Mouse (Mus musculus) ES-E14 (cell line): ENCODE measurements around the gene Srrm3. TPM values are rescaled to one million over a fixed set of nuclear protein-coding genes. Genes with fewer than 3 reads are reported as not detected.

Source experiments
- DNase-seq: peaks from one replicate; pipeline ENCODE4 v3.0.0-alpha.2; 2013; ENCODE audit warnings: low read depth, low spot score
- H3K27ac ChIP-seq: 2 replicates; pipeline ENCODE4 v1.5.1; 2012; ENCODE audit warnings: low read depth, mild to moderate bottlenecking, low read length, moderate library complexity, mixed read lengths; ENCODE audit not compliant: poor library complexity, insufficient read depth, severe bottlenecking
- H3K36me3 ChIP-seq: 2 replicates; pipeline ENCODE4 v1.6.1; 2012; ENCODE audit warnings: mild to moderate bottlenecking, low read length, moderate library complexity, mixed read lengths; ENCODE audit not compliant: control insufficient read depth, poor library complexity, insufficient read depth, severe bottlenecking
- H3K4me1 ChIP-seq, 2 experiments: fragments of 150-350 bp in 1 of 2; sonication (generic) in 1 of 2; 2 replicates each; pipeline ENCODE4 v1.6.1; 2012; ENCODE audit warnings: low read length in 2 of 2, mild to moderate bottlenecking in 1 of 2, mixed read lengths in 1 of 2; ENCODE audit not compliant: control insufficient read depth in 2 of 2, insufficient read depth in 2 of 2, poor library complexity in 1 of 2
- H3K4me3 ChIP-seq, 2 experiments: fragments of 150-350 bp in 1 of 2; sonication (generic) in 1 of 2; 2 replicates each; pipeline ENCODE4 v1.5.1; 2012; ENCODE audit warnings: low read length in 2 of 2, low read depth in 1 of 2, mild to moderate bottlenecking in 1 of 2, mixed read lengths in 1 of 2; ENCODE audit not compliant: insufficient read depth in 1 of 2, poor library complexity in 1 of 2, severe bottlenecking in 1 of 2
- H3K9ac ChIP-seq: 2 replicates; pipeline ENCODE4 v1.6.1; 2012; ENCODE audit warnings: low read depth, mild to moderate bottlenecking, low read length, mixed read lengths; ENCODE audit not compliant: poor library complexity, insufficient read depth, severe bottlenecking
- H3K9me3 ChIP-seq: fragments of 150-350 bp; sonication (generic); 2 replicates; pipeline ENCODE4 v1.6.1; 2012; ENCODE audit warnings: low read depth, mild to moderate bottlenecking, low read length; ENCODE audit not compliant: control insufficient read depth, insufficient read depth
- CHD2 ChIP-seq: IDR thresholded peaks from 2 replicates; pipeline ENCODE4 v1.6.1; 2014; ENCODE audit warnings: mild to moderate bottlenecking, low read depth, low read length, inconsistent platforms
- HCFC1 ChIP-seq: IDR thresholded peaks from 2 replicates; pipeline ENCODE4 v1.6.1; 2012; ENCODE audit warnings: low read length, inconsistent platforms, borderline replicate concordance; ENCODE audit not compliant: insufficient read depth
- MAFK ChIP-seq: IDR thresholded peaks from 2 replicates; pipeline ENCODE4 v1.6.1; 2014; ENCODE audit warnings: mild to moderate bottlenecking, low read depth, low read length, inconsistent platforms; ENCODE audit not compliant: insufficient read depth
- ZC3H11A ChIP-seq: IDR thresholded peaks from 2 replicates; pipeline ENCODE4 v1.6.1; 2012; ENCODE audit warnings: low read depth, mild to moderate bottlenecking, inconsistent platforms, low read length, borderline replicate concordance
- ZNF384 ChIP-seq: IDR thresholded peaks from 2 replicates; pipeline ENCODE4 v1.6.1; 2012; ENCODE audit warnings: low read depth, low read length, inconsistent platforms
- in situ Hi-C, 2 experiments: fragments of 600-800 bp; cut with MboI; formaldehyde crosslinking; loops; one replicate each; pipeline ENCODE4 v1.15.1; 2025; ENCODE audit warnings: low sequenced_read_pairs in 2 of 2, inconsistent platforms in 1 of 2; ENCODE audit not compliant: unreplicated experiment in 2 of 2
- total RNA-seq: library from RNA; depleted of rRNA; stranded (reverse); fragments of 300-350 nt; gene quantifications from 2 replicates; pipeline ENCODE4 v1.2.3, GENCODE M21; 2012

Gene Srrm3
- total RNA-seq, 1 experiment: 0.18 TPM

- in situ Hi-C loops: no loop called here
- Histone ChIP-seq H3K9ac (no peak overlapping the region), H3K27ac (no peak overlapping the region), H3K9me3 (no peaks in the 10 kb centered on the region), H3K4me1 (peaks cover 4 to 22% of the 10 kb centered on the region in 2 experiments), H3K36me3 (no peaks in the 10 kb centered on the region), H3K4me3 (no peak overlapping the region)
- no peak for DNase-seq
- no peak for TF ChIP-seq CHD2
- TF ChIP-seq HCFC1: no peak
- no peak for TF ChIP-seq ZC3H11A
- no peak for TF ChIP-seq MAFK
- TF ChIP-seq ZNF384: no peak
These were observed 6.9 kb upstream of the Srrm3 start for GRCm38 (mm10) chr5:135799746-135800145.

- no peak overlapping the region; the same call in 1 of the 2 replicates for H3K9ac ChIP-seq
- H3K4me1 ChIP-seq: peaks cover 4 to 24% of the 10 kb centered on the region in 2 experiments
- TF ChIP-seq ZC3H11A: no peak
- TF ChIP-seq CHD2: no peak
- TF ChIP-seq HCFC1: no peak
- TF ChIP-seq ZNF384: no peak
- no peak for TF ChIP-seq MAFK
- H3K27ac ChIP-seq: no peak overlapping the region
- in situ Hi-C loops: no loop called here
- no peaks in the 10 kb centered on the region for H3K9me3 ChIP-seq
- no peak for DNase-seq
- no peaks in the 10 kb centered on the region for H3K36me3 ChIP-seq
- H3K4me3 ChIP-seq: no peak overlapping the region
These were observed 5.8 kb upstream of the Srrm3 start for GRCm38 (mm10) chr5:135800927-135801326.

GRCm38 (mm10) chr5:135802641-135803040 is 4.0 kb upstream of the Srrm3 start:
- DNase-seq: no peak
- Histone ChIP-seq H3K9ac (no peak overlapping the region), H3K9me3 (no peaks in the 10 kb centered on the region), H3K4me1 (peaks cover 4 to 26% of the 10 kb centered on the region in 2 experiments), H3K27ac (no peak overlapping the region), H3K36me3 (no peaks in the 10 kb centered on the region), H3K4me3 (no peak overlapping the region)
- in situ Hi-C loops: no loop called here
- TF ChIP-seq ZC3H11A (no peak), CHD2 (no peak), HCFC1 (no peak), ZNF384 (no peak), MAFK (no peak)

GRCm38 (mm10) chr5:135803135-135803534 is 3.6 kb upstream of the Srrm3 start:
- no peak overlapping the region for H3K27ac ChIP-seq
- H3K9ac ChIP-seq: no peak overlapping the region; the same call in 1 of the 2 replicates
- no peaks in the 10 kb centered on the region for H3K36me3 ChIP-seq
- H3K9me3 ChIP-seq: no peaks in the 10 kb centered on the region
- peaks cover 4 to 26% of the 10 kb centered on the region in 2 experiments for H3K4me1 ChIP-seq
- in situ Hi-C loops: no loop called here
- TF ChIP-seq ZNF384: no peak
- TF ChIP-seq CHD2: no peak
- peak; percentile 25; the same call in 1 of the 2 replicates for TF ChIP-seq ZC3H11A
- TF ChIP-seq MAFK: no peak
- peak; percentile 80 for DNase-seq
- H3K4me3 ChIP-seq: no peak overlapping the region

- H3K27ac ChIP-seq: no peak overlapping the region
- H3K4me1 ChIP-seq: peaks cover 4 to 26% of the 10 kb centered on the region in 2 experiments
- no peak overlapping the region; the same call in 1 of the 2 replicates for H3K9ac ChIP-seq
- TF ChIP-seq MAFK (no peak), ZNF384 (no peak), HCFC1 (no peak)
- in situ Hi-C loops: no loop called here
- no peak overlapping the region for H3K4me3 ChIP-seq
- H3K36me3 ChIP-seq: no peaks in the 10 kb centered on the region
- no peak for DNase-seq
- no peaks in the 10 kb centered on the region for H3K9me3 ChIP-seq
These were observed 3.0 kb upstream of the Srrm3 start for GRCm38 (mm10) chr5:135803676-135804075.
